ENCODE assay signal across 24 mouse cellular contexts in the genomic region with DNA sequence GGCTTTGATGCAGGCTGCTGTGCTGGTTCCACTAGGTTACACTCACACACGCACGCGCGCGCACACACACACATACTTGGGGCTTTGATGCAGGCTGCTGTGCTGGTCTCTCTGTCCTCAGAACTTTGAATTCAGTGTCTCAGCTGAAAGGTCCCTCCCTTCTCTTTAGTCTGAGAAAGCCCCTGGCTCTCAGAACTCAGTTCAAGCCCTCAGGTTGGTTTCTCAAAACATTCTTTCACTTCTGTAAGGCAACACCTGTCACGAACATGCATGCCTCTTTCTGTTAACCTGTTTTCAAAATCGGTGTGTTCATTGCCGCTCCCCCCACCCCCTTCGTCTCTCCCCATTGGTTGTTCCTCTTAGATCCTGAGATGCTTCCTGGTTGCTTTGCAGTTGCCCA.
DNase-seq lines count a peak whose midpoint lies in the region; ATAC-seq and TF ChIP-seq lines count a peak whose summit lies in the region.
"Had no signal": no experiment of that assay in that cellular context is flagged by ENCODE, and none has a peak within 500 bp of the region (broad histone marks: within the 10 kb centered on the region; RNA-seq: fewer than 3 reads in every experiment).

No protein-coding gene starts in this region.

- ATAC-seq in forebrain, embryonic 11.5 days (replicated peaks; ENCODE audit: low FRiP score), result no peak
- ATAC-seq: forebrain, embryonic 13.5 days; hindbrain, postnatal 0 days; midbrain, embryonic 15.5 days; Patski had no signal

- H3K4me3 ChIP-seq in E14TG2a.4 (replicated peaks; ENCODE audit: low read length), result peak overlapping the region; percentile 59; the same call in 1 of the 2 replicates
- H3K4me3 ChIP-seq in forebrain, embryonic 11.5 days (ENCODE audit: low read depth, low read length), result no peak overlapping the region
- H3K4me3 ChIP-seq in heart, embryonic 10.5 days, result no peak overlapping the region
- H3K4me3 ChIP-seq: forebrain, embryonic 13.5 days; heart, embryonic 15.5 days; kidney, embryonic 15.5 days; left cerebral cortex, adult 2 months; liver, embryonic 15.5 days; lung, embryonic 15.5 days; midbrain, embryonic 15.5 days; myocyte had no signal

- H3K9me3 ChIP-seq in E14TG2a.4 (ENCODE audit: low read length), result peaks cover 3% of the 10 kb centered on the region; the same call in 1 of the 2 replicates
- H3K9me3 ChIP-seq in forebrain, embryonic 11.5 days (ENCODE audit: control insufficient read depth, low read length), result no peaks in the 10 kb centered on the region; the same call in 1 of the 2 replicates
- no peaks in the 10 kb centered on the region for H3K9me3 ChIP-seq in heart, embryonic 10.5 days
- H3K9me3 ChIP-seq: heart, embryonic 15.5 days; kidney, embryonic 15.5 days; liver, embryonic 15.5 days; lung, embryonic 15.5 days; midbrain, embryonic 15.5 days had no signal

- DNase-seq in thymus, postnatal 14 days, result peak; percentile 26
- no peak for DNase-seq in thymus, adult 18-20 months
- DNase-seq in induced T-regulatory cell, adult 2 months (ENCODE audit: low read depth), result peak; percentile 58
- DNase-seq in kidney, postnatal 14 days, result no peak
- DNase-seq in forebrain, embryonic 11.5 days (ENCODE audit: low spot score), result no peak
- no peak for DNase-seq in heart, embryonic 10.5 days (ENCODE audit: low spot score)
- DNase-seq: adrenal gland, postnatal 36 days; cerebellum, adult 9-10 months; gastrocnemius, postnatal 36 days; kidney, adult 11 months; liver; lung, postnatal 36 days had no signal

- H3K9ac ChIP-seq in forebrain, embryonic 11.5 days (ENCODE audit: low read length), result no peak overlapping the region
- H3K9ac ChIP-seq: forebrain, embryonic 13.5 days; heart, embryonic 15.5 days; kidney, embryonic 15.5 days; liver, embryonic 15.5 days; lung, embryonic 15.5 days; midbrain, embryonic 15.5 days had no signal

- no peak overlapping the region for H3K27ac ChIP-seq in forebrain, embryonic 11.5 days (ENCODE audit: low read depth, low read length)
- H3K27ac ChIP-seq in heart, embryonic 10.5 days, result no peak overlapping the region
- H3K27ac ChIP-seq: forebrain, embryonic 13.5 days; heart, embryonic 15.5 days; hindbrain, postnatal 0 days; kidney, embryonic 15.5 days; left cerebral cortex, adult 2 months; liver, embryonic 15.5 days; lung, embryonic 15.5 days; midbrain, embryonic 15.5 days had no signal

- TF ChIP-seq CTCF in E14TG2a.4 (conservative IDR thresholded peaks at IDR 0.05; ENCODE audit: low read length), result no peak

- 92% methylated on average over 9 of the region's 9 CpGs for WGBS in forebrain, embryonic 11.5 days
- 86% methylated on average over 9 of the region's 9 CpGs for WGBS in heart, embryonic 10.5 days

- no peak overlapping the region for H3K4me2 ChIP-seq in forebrain, embryonic 11.5 days (ENCODE audit: low read depth, low read length, severe bottlenecking)
- H3K4me2 ChIP-seq: forebrain, embryonic 13.5 days; heart, embryonic 15.5 days; kidney, embryonic 15.5 days; liver, embryonic 15.5 days; lung, embryonic 15.5 days; midbrain, embryonic 15.5 days had no signal

- H3K4me1 ChIP-seq in E14TG2a.4 (replicated peaks; ENCODE audit: low read depth, low read length), result peaks cover 66% of the 10 kb centered on the region
- H3K4me1 ChIP-seq in forebrain, embryonic 11.5 days (replicated peaks; ENCODE audit: control insufficient read depth, insufficient read depth, low read length), result 0 out of 2 replicates have a peak, but pooled peaks cover 3% of the 10 kb centered on the region
- H3K4me1 ChIP-seq in heart, embryonic 10.5 days, result peaks cover 24% of the 10 kb centered on the region

- no peaks in the 10 kb centered on the region for H3K36me3 ChIP-seq in E14TG2a.4 (ENCODE audit: insufficient read depth, low read length)
- no peaks in the 10 kb centered on the region for H3K36me3 ChIP-seq in forebrain, embryonic 11.5 days (ENCODE audit: control insufficient read depth, insufficient read depth, low read length)
- H3K36me3 ChIP-seq in heart, embryonic 10.5 days, result no peaks in the 10 kb centered on the region
- H3K36me3 ChIP-seq: G1E; heart, embryonic 15.5 days; kidney, embryonic 15.5 days; liver, embryonic 15.5 days; lung, embryonic 15.5 days; midbrain, embryonic 15.5 days had no signal

- H3K27me3 ChIP-seq in E14TG2a.4 (ENCODE audit: insufficient read depth, low read length), result peaks cover 3% of the 10 kb centered on the region; the same call in 1 of the 2 replicates
- H3K27me3 ChIP-seq in forebrain, embryonic 11.5 days (ENCODE audit: control insufficient read depth, insufficient read depth, low read length), result no peaks in the 10 kb centered on the region
- H3K27me3 ChIP-seq in heart, embryonic 10.5 days (ENCODE audit: insufficient read depth, poor library complexity, severe bottlenecking), result peaks cover 15% of the 10 kb centered on the region; the same call in 1 of the 2 replicates
- H3K27me3 ChIP-seq: forebrain, embryonic 13.5 days; kidney, embryonic 15.5 days; lung, embryonic 15.5 days; midbrain, embryonic 15.5 days; Patski had no signal

Comparison
In these comparisons a context has a peak if more than half of its experiments do, and no peak if none do; other contexts are left out.
1. DNase-seq: peak in thymus, postnatal 14 days (single experiment) and induced T-regulatory cell, adult 2 months (single experiment); none in thymus, adult 18-20 months (0 of 2), kidney, postnatal 14 days (single experiment), forebrain, embryonic 11.5 days (single experiment) and heart, embryonic 10.5 days (single experiment).